Mouse (Mus musculus) CD8-positive naive resting alpha-beta T cell, adult 57 days (primary cell): ENCODE results near the gene Olfr504. TPM values are rescaled to one million over a fixed set of nuclear protein-coding genes. Genes with fewer than 3 reads are reported as not detected.

Experiments used
- total RNA-seq: library from RNA; stranded (reverse); gene quantifications from one replicate; pipeline ENCODE4 v1.2.4, GENCODE M21; 2023

Olfr504 gene
- total RNA-seq: not detected

GRCm38 (mm10) chr7:108565693-108566092 is at the start of gene Olfr504:
Gene Olfr504 (minus strand): TSS chr7:108565793.

GRCm38 (mm10) chr7:108610487-108610886 is 44.9 kb upstream of the Olfr504 start, which contains the start of gene Olfr506:
Gene Olfr506 (plus strand): TSS chr7:108610787.

DNA sequence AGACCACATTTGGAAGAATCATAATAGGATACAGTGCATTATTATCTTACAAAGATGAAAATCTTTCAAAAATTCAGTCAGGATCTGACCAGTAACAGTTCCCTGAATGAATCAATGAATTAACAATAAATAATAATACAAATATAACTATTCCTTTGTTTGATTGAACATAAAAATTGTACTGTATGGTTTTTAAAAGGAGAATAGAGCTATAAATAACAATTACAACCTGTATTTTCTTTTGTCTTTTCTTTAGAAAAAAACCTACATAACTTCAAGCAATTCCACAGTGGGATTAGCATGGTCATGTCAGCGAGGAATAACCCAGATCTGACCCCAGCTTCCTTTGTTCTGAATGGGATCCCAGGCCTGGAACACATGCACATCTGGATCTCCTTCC is 21.4 kb downstream of the Olfr504 start, which contains the start of gene Olfr503:
TSS of gene Olfr503 (plus strand) at position 301 of the 400 bp plus-strand sequence.

DNA sequence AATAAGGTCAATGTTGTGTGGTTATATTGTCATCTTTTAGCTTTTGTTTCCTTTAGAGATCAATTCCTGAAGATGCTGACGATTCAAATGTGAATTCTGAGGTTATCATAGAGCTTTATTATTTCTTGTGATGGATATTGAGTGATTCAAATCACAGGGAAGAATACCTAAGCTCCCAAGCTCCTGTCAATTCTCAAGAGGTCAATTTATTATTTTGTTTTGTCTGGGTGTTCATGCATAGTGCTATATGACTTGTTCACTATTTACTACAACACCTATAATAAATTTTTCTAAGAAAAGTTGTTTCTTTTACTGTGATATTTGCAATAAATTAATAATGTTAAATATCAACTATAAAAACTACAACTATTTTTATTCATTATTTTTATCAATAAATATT is 40.6 kb downstream of the Olfr504 start, which contains the start of gene Olfr502:
TSS of gene Olfr502 (minus strand) at position 101 of the 400 bp plus-strand sequence.

Other genes with a start within 250 kb of the Olfr504 start
- gene Olfr492, start 242.1 kb downstream of the Olfr504 start, total RNA-seq: not detected
- gene Olfr493, start 218.8 kb downstream of the Olfr504 start, total RNA-seq: not detected
- not detected for gene Olfr494, start 200.5 kb downstream of the Olfr504 start, total RNA-seq
- gene Olfr495, start 172.6 kb downstream of the Olfr504 start, total RNA-seq: not detected
- not detected for gene Olfr497, start 145.4 kb downstream of the Olfr504 start, total RNA-seq
- gene Olfr498, start 100.5 kb downstream of the Olfr504 start, total RNA-seq: not detected
- gene Olfr502, start 40.7 kb downstream of the Olfr504 start, total RNA-seq: not detected
- gene Olfr503, start 21.3 kb downstream of the Olfr504 start, total RNA-seq: not detected
- not detected for gene Olfr506, start 45.0 kb upstream of the Olfr504 start, total RNA-seq
- gene Olfr507, start 56.0 kb upstream of the Olfr504 start, total RNA-seq: not detected
- not detected for gene Olfr508, start 64.2 kb upstream of the Olfr504 start, total RNA-seq
- not detected for gene Olfr509, start 86.1 kb upstream of the Olfr504 start, total RNA-seq
- gene Olfr510, start 100.6 kb upstream of the Olfr504 start, total RNA-seq: not detected
- not detected for gene Olfr512, start 147.5 kb upstream of the Olfr504 start, total RNA-seq
- not detected for gene Olfr513, start 185.2 kb upstream of the Olfr504 start, total RNA-seq